Mouse (Mus musculus): ENCODE results near the gene Mrm3.
A peak's percentile ranks its signal among the peaks of the same experiment; 100 is the strongest.

The Mrm3 gene

GRCm38 (mm10) chr11:76252036-76252435 lies 8.5 kb downstream of the Mrm3 start:
- no peak for DNase-seq (ENCODE audit: low spot score)

- DNase-seq (ENCODE audit: low spot score) = peak; percentile 91
Measured at GRCm38 (mm10) chr11:76253145-76253917, 9.8 kb downstream of the Mrm3 start.

- no peak for DNase-seq (ENCODE audit: low spot score)
Measured at GRCm38 (mm10) chr11:76253918-76254264, 10.4 kb downstream of the Mrm3 start.

GRCm38 (mm10) chr11:76255431-76256001 lies 12.0 kb downstream of the Mrm3 start:
- DNase-seq (ENCODE audit: low spot score) = peak; percentile 51

- no peak for DNase-seq (ENCODE audit: low spot score)
Measured at GRCm38 (mm10) chr11:76256129-76256528, 12.6 kb downstream of the Mrm3 start.

GRCm38 (mm10) chr11:76257386-76257785 lies 13.9 kb downstream of the Mrm3 start:
- no peak for DNase-seq (ENCODE audit: low spot score)

GRCm38 (mm10) chr11:76258511-76258910 lies 15.0 kb downstream of the Mrm3 start:
- no peak for DNase-seq (ENCODE audit: low spot score)

GRCm38 (mm10) chr11:76260208-76261050 lies 16.9 kb downstream of the Mrm3 start:
- DNase-seq (ENCODE audit: low spot score) = no peak

GRCm38 (mm10) chr11:76261224-76261623 lies 17.7 kb downstream of the Mrm3 start:
- no peak for DNase-seq (ENCODE audit: low spot score)

GRCm38 (mm10) chr11:76262611-76263351 lies 19.3 kb downstream of the Mrm3 start:
- no peak for DNase-seq (ENCODE audit: low spot score)

GRCm38 (mm10) chr11:76267550-76267949 lies 24.0 kb downstream of the Mrm3 start:
- no peak for DNase-seq (ENCODE audit: low spot score)

- DNase-seq (ENCODE audit: low spot score) = peak; percentile 42
Measured at GRCm38 (mm10) chr11:76268001-76268459, 24.5 kb downstream of the Mrm3 start.

- no peak for DNase-seq (ENCODE audit: low spot score)
Measured at GRCm38 (mm10) chr11:76268521-76269065, 25.1 kb downstream of the Mrm3 start.

GRCm38 (mm10) chr11:76272440-76272839 lies 28.9 kb downstream of the Mrm3 start:
- DNase-seq (ENCODE audit: low spot score) = no peak

- DNase-seq (ENCODE audit: low spot score) = no peak
Measured at GRCm38 (mm10) chr11:76278960-76279852, 35.7 kb downstream of the Mrm3 start.

GRCm38 (mm10) chr11:76279971-76280370 lies 36.5 kb downstream of the Mrm3 start:
- DNase-seq (ENCODE audit: low spot score) = no peak

GRCm38 (mm10) chr11:76283841-76284240 lies 40.3 kb downstream of the Mrm3 start:
- DNase-seq (ENCODE audit: low spot score) = no peak

GRCm38 (mm10) chr11:76285431-76286075 lies 42.0 kb downstream of the Mrm3 start:
- DNase-seq (ENCODE audit: low spot score) = no peak

- DNase-seq (ENCODE audit: low spot score) = no peak
Measured at GRCm38 (mm10) chr11:76286534-76287126, 43.1 kb downstream of the Mrm3 start.

- DNase-seq (ENCODE audit: low spot score) = no peak
Measured at GRCm38 (mm10) chr11:76287301-76287700, 43.8 kb downstream of the Mrm3 start.
